Mouse (Mus musculus): ENCODE data around the gene Gsto1. TPM values are rescaled to one million over a fixed set of nuclear protein-coding genes. Genes with fewer than 3 reads are reported as not detected.
A peak's percentile ranks its signal among the peaks of the same experiment; 100 is the strongest.
"Not testable (repeated sequence)": the region's sequence is repeated elsewhere in the genome, so short reads cannot be mapped to it uniquely, and the experiment has no call there.

The Gsto1 gene
- polyA plus RNA-seq, 1 experiment from 2014 or later, result 229 TPM

DNA sequence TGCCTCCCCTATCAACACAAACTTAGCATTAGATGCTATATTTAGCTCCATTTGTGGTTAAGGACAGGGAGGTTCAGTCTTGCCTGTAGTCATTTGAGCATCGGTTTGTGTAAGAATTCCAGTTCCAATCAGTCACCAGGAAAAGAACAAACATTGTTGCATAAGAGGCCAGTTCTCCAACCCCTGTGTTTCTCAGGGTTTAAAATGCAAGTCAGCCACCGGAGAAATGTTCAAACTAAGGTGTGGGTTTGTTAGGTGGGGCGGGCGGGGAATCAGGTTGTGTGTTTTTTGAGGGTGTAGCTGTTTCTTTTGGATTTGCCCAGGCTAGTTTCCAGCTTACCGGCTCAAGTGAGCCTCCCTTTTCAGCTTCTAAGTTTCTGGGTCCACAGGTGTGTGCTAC lies 20.2 kb upstream of the Gsto1 start:
- Histone ChIP-seq H3K27ac (no peak overlapping the region), H3K4me1 (replicated peaks) (peaks cover 10% of the 10 kb centered on the region), H3K9ac (replicated peaks) (no peak overlapping the region), H3K36me3 (no peaks in the 10 kb centered on the region), H3K4me3 (replicated peaks) (no peak overlapping the region), H3K4me2 (no peak overlapping the region), H3K27me3 (peaks cover 14% of the 10 kb centered on the region), H3K9me3 (no peaks in the 10 kb centered on the region)
- ATAC-seq (ENCODE audit: insufficient number of reproducible peaks, insufficient read depth, low FRiP score, low TSS enrichment, low read depth), result no peak
- 90% methylated on average over 5 of the region's 5 CpGs for WGBS

DNA sequence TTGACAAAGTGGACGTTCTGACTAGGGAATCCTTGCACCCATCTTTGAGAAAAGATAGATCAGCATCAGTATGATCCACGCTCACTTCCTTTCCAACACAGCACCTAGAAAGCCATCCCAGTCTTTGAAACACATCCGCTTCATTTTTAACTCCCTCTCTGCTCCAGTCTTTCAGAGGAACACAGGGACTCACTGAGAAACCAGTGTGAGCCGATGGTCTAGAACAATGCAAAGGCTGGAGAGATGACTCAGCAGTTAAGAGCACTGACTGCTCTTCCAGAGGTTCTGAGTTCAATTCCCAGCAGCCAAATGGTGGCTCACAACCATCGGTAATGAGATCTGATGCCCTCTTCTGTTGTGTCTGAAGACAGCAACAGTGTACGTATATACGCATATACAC lies 19.0 kb upstream of the Gsto1 start:
- H3K4me1 ChIP-seq (replicated peaks), result peaks cover 10% of the 10 kb centered on the region

DNA sequence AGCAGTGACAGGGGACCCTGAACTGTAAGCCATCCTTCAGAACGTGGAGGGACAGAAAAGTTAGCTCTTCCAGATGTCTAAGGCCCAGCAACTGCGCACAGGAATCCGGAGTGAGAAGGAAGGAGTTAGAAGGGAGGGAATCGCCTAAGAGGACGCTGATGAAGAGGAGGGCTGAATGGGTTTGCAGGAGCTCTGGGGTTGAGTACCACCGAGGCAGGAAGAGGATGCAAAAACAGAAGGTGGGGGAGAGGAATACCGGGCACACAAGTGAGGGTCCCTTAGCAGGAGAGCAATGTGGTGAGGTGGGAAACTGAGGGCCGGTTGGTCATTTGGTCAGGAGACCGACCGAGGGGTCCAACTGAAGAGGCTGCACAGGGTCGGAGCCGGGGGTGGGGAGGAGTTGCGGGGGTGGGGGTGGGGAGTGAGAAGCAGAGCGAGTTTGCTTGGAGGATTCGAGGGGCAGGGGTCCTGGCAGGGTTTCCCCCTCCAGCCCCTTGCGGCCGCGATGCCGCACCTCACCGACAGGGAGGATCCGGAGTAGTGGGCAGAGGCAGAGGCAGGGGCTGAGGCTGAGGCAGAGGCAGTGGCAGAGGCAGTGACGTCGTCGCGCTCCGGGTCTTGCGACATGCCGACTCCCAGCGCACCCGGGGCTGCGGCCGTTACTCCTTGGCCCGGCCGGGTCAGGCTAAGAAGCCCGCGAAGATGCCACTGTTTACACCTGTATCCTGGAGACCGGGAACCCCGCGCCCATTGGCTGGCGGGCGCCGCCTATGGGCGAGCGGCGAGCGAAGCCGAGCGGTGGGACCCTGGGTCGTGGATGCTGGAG lies 17.9 kb upstream of the Gsto1 start:
- WGBS, result 2% methylated on average over 49 of the region's 49 CpGs
- Histone ChIP-seq H3K9me3 (no peaks in the 10 kb centered on the region), H3K4me3 (replicated peaks) (peak overlapping the region; percentile 53), H3K36me3 (no peaks in the 10 kb centered on the region), H3K27me3 (peaks cover 14% of the 10 kb centered on the region), H3K4me2 (peak overlapping the region; percentile 84), H3K4me1 (replicated peaks) (peaks cover 10% of the 10 kb centered on the region), H3K9ac (replicated peaks) (peak overlapping the region; percentile 58), H3K27ac (no peak overlapping the region)
- ATAC-seq (ENCODE audit: insufficient number of reproducible peaks, insufficient read depth, low FRiP score, low TSS enrichment, low read depth), result peak; percentile 92

More for the DNA sequence above, 19.0 kb upstream of the Gsto1 start:
- no peak for ATAC-seq (ENCODE audit: insufficient number of reproducible peaks, insufficient read depth, low FRiP score, low TSS enrichment, low read depth)
- H3K9ac ChIP-seq (replicated peaks), result no peak overlapping the region
- H3K9me3 ChIP-seq, result no peaks in the 10 kb centered on the region
- no peaks in the 10 kb centered on the region for H3K36me3 ChIP-seq
- 87% methylated on average over 7 of the region's 7 CpGs for WGBS
- H3K4me2 ChIP-seq, result no peak overlapping the region
- H3K4me3 ChIP-seq (replicated peaks), result no peak overlapping the region
- peaks cover 14% of the 10 kb centered on the region for H3K27me3 ChIP-seq
- no peak overlapping the region for H3K27ac ChIP-seq

- H3K9me3 ChIP-seq, result no peaks in the 10 kb centered on the region
- under 1% methylated on average over 6 of the region's 6 CpGs for WGBS
- peaks cover 14% of the 10 kb centered on the region for H3K27me3 ChIP-seq
- peak overlapping the region; percentile 58 for H3K9ac ChIP-seq (replicated peaks)
- peak overlapping the region; percentile 53 for H3K4me3 ChIP-seq (replicated peaks)
- H3K4me1 ChIP-seq (replicated peaks), result peaks cover 10% of the 10 kb centered on the region
- no peaks in the 10 kb centered on the region for H3K36me3 ChIP-seq
- H3K4me2 ChIP-seq, result peak overlapping the region; percentile 84
- H3K27ac ChIP-seq, result no peak overlapping the region
- ATAC-seq (ENCODE audit: insufficient number of reproducible peaks, insufficient read depth, low FRiP score, low TSS enrichment, low read depth), result peak; percentile 61
Measured at GRCm38 (mm10) chr19:47837527-47837901, 17.3 kb upstream of the Gsto1 start.

DNA sequence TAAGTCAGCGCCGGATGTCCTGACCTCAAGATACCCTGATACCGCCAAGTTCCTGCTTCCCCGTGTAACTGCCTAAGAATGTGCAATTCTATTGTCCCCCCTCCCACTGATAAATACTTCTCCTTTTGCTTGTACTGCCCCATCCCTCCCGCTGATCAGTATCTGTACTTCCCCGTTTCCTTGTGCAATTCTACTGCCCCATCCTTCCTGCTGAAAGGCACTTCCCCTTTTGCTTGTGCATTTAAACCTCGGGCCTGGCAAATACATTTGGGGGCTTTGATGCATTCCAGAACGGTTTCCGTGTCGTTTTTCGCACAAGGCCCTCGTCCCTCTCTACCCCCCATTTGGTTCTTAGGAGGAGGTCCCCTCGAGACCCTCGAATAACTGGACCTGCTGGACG lies 13.5 kb upstream of the Gsto1 start:
- ATAC-seq (ENCODE audit: insufficient number of reproducible peaks, insufficient read depth, low FRiP score, low TSS enrichment, low read depth); H3K9ac ChIP-seq (replicated peaks); H3K4me1 ChIP-seq (replicated peaks); H3K4me3 ChIP-seq (replicated peaks); H3K9me3 ChIP-seq; H3K36me3 ChIP-seq; H3K27ac ChIP-seq; H3K4me2 ChIP-seq; H3K27me3 ChIP-seq: not testable (repeated sequence)
- whole genome bisulfite sequencing, result 85% methylated on average over 15 of the region's 15 CpGs

DNA sequence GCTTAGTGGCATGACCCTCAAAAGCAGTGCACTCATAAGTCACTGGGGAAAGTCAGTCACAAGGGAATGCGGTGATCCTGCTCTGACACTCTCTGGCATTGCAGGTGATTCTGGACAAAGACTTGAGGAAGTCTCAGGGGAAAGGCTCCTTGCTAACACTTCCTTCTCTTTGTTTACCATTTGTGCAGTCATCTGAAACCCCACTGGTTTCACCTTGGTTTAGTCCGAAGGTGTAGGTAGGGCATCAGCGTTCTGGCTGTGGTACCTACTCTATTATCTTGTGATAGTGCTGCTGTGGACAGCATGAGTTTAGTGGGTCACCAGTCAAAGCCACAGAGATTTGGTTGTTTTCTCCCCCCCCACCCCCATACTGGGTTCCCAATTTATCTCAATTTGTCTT lies 5.0 kb upstream of the Gsto1 start:
- ATAC-seq (ENCODE audit: insufficient number of reproducible peaks, insufficient read depth, low FRiP score, low TSS enrichment, low read depth), result no peak
- H3K27me3 ChIP-seq, result no peaks in the 10 kb centered on the region
- no peak overlapping the region for H3K4me3 ChIP-seq (replicated peaks)
- no peaks in the 10 kb centered on the region for H3K9me3 ChIP-seq
- no peak overlapping the region for H3K4me2 ChIP-seq
- 93% methylated on average over 3 of the region's 3 CpGs for WGBS
- peaks cover 8% of the 10 kb centered on the region for H3K4me1 ChIP-seq (replicated peaks)
- no peak overlapping the region for H3K9ac ChIP-seq (replicated peaks)
- H3K36me3 ChIP-seq, result no peaks in the 10 kb centered on the region
- no peak overlapping the region for H3K27ac ChIP-seq

DNA sequence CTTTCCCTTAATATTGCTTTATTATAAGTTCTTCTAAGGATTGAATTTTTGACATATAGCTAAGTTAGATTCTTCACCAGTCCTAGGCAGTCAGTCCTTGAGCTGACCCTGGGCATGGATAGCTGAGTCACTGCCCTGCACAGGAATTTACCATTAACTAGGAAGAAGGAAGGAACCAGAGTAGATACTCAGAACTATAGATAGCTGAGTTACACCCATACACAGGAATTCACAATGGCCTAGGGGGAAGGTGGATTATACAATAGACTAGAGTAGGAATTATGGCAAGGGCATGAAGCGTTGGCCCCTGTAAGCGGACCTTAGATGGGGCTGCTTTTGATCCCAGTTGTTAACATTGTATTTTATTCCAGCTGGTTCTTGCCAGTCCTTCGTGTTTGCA lies 2.6 kb upstream of the Gsto1 start:
- not testable (repeated sequence) for H3K4me2 ChIP-seq

GRCm38 (mm10) chr19:47853053-47853452 lies 1.7 kb upstream of the Gsto1 start:
- peaks cover 6% of the 10 kb centered on the region; the same call in 1 of the 2 replicates for H3K36me3 ChIP-seq
- H3K4me3 ChIP-seq (replicated peaks), result no peak overlapping the region
- H3K27me3 ChIP-seq, result no peaks in the 10 kb centered on the region
- no peak overlapping the region for H3K4me2 ChIP-seq
- ATAC-seq (ENCODE audit: insufficient number of reproducible peaks, insufficient read depth, low FRiP score, low TSS enrichment, low read depth), result no peak
- WGBS, result 77% methylated on average over 3 of the region's 3 CpGs
- peaks cover 15% of the 10 kb centered on the region for H3K4me1 ChIP-seq (replicated peaks)
- no peak overlapping the region for H3K27ac ChIP-seq
- H3K9me3 ChIP-seq, result no peaks in the 10 kb centered on the region
- H3K9ac ChIP-seq (replicated peaks), result no peak overlapping the region

More for the DNA sequence above, 2.6 kb upstream of the Gsto1 start:
- H3K4me1 ChIP-seq (replicated peaks), result peaks cover 15% of the 10 kb centered on the region
- not testable (repeated sequence) for H3K4me3 ChIP-seq (replicated peaks); H3K27ac ChIP-seq; H3K9ac ChIP-seq (replicated peaks); H3K9me3 ChIP-seq; H3K36me3 ChIP-seq; H3K27me3 ChIP-seq; ATAC-seq (ENCODE audit: insufficient number of reproducible peaks, insufficient read depth, low FRiP score, low TSS enrichment, low read depth)
- WGBS, result 87% methylated on average over 3 of the region's 3 CpGs

GRCm38 (mm10) chr19:47853951-47854795 lies 597 bp upstream of the Gsto1 start:
- Histone ChIP-seq H3K9me3 (no peaks in the 10 kb centered on the region), H3K4me2 (peak overlapping the region; percentile 89), H3K27me3 (no peaks in the 10 kb centered on the region), H3K27ac (peak overlapping the region; percentile 95), H3K36me3 (peaks cover 17% of the 10 kb centered on the region), H3K4me1 (replicated peaks) (peaks cover 15% of the 10 kb centered on the region), H3K9ac (replicated peaks) (peak overlapping the region; percentile 76), H3K4me3 (replicated peaks) (peak overlapping the region; percentile 71)
- 5% methylated on average over 13 of the region's 13 CpGs for WGBS
- ATAC-seq (ENCODE audit: insufficient number of reproducible peaks, insufficient read depth, low FRiP score, low TSS enrichment, low read depth), result peak; percentile 88

DNA sequence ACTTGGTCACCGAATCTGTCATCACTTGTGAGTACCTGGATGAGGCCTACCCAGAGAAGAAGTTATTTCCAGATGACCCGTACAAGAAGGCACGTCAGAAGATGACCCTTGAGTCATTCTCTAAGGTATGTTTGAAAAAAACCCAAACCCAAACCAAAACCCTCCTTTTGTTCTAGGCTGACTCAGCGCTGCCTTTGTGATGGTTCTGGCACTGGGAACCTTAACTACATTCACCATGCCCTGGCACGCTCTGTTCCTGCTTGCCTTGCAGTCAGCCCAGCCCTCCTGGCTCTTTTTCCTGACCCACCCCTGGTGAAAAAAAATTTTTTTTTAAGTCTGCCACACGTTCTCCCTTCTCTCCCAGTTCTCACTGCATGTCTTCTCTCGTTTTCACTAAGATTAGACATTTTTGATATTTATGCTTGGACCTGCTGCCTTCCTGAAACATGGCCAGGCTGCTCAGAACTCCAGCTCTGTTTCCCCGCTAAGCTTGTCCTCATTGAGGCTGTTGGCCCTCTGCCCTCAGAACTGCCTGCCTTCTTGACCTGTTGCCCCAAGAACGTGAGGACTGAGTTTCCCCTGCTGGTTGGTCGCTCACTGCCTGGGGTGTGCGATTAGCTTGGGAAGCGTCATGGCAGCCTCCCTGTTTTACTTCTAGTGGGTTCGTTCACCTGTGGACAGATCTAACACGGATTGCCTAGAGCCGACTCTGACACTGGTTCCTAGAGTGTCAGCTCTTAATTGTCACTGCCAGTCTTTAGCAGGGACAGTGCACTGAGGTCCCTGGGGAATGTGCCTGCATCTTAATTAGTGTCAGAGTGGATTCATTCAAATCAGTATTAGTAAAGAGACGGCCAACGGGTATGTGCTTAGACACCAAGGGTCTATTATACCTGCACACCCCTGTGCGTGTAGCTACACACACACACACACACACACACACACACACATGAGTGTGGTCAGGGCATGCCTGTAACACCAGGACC lies 3.5 kb downstream of the Gsto1 start:
- Histone ChIP-seq H3K27me3 (no peaks in the 10 kb centered on the region), H3K4me1 (replicated peaks) (peaks cover 15% of the 10 kb centered on the region), H3K9ac (replicated peaks) (no peak overlapping the region), H3K4me2 (no peak overlapping the region), H3K36me3 (peaks cover 50% of the 10 kb centered on the region), H3K27ac (no peak overlapping the region), H3K9me3 (no peaks in the 10 kb centered on the region), H3K4me3 (replicated peaks) (no peak overlapping the region)
- no peak for ATAC-seq (ENCODE audit: insufficient number of reproducible peaks, insufficient read depth, low FRiP score, low TSS enrichment, low read depth)
- WGBS, result 88% methylated on average over 18 of the region's 18 CpGs

All from limb, embryonic 12.5 days (tissue).